Mouse (Mus musculus): ENCODE results near the gene Rnase1. TPM values are rescaled to one million over a fixed set of nuclear protein-coding genes. Genes with fewer than 3 reads are reported as not detected.

Gene Rnase1
- total RNA-seq, 2 experiments from 2014 or later: 0.52 to 0.53 TPM

DNA sequence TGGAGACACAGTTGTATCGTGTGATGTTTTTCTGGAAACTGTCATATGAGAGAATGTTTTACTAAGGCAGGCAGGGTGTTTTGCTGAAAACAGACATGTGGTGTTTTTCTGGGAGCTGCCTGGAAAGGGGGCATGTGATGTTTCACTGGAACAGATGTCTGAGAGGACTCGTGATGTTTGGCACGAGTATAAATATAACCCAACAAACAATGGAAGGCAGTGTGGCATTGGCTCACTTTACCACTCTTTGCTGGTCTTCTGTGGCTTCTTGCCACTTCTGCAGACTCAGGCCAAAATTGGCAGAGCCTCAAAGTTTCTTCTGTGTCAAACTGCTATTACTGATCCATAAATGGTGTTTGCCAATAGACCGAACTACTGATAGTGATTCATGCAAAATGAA, 3.3 kb downstream of the Rnase1 start:
- no peak for DNase-seq (ENCODE audit: low spot score)
- intact Hi-C loops (cut with DNase I): no loop called here

DNA sequence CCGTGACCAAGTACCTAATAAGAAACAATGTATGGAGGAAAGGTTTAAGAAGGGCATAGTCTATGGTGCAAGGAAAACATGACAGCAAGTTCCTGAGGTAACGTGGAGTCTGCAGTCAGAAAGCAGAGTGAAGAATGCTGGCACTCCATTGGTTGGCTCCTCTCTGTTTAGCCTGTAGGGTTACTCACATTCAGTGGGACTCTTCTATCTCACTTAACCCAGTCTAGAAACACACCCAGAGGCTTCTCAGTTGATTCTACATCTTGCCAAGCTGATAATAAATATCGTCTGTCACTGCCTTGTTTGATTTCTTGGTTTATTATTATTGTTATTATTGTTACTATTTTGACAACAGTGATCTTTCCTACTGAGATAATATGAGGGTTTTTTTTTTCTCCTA, 4.0 kb downstream of the Rnase1 start:
- DNase-seq (ENCODE audit: low spot score): no peak
- intact Hi-C loops (cut with DNase I): no loop called here

DNA sequence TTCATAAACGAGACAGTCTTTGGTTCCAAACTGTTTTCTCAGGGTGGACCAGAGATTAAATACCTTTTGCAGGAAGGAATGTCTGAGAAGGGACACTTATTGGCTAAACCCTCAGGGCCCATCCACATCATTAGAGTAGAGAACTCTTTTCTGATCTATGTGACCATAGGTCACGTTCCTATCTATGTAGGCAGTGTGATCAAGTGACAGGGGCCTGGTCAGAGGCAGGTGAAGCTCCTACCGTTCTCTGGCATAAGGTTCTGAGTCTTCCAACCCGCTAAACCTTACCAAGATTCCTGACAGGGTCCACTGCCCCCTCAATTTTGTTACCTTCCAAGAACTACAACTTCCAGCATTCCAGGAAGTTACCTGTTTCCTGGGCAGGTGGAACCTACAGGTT, 4.5 kb downstream of the Rnase1 start:
- DNase-seq (ENCODE audit: low spot score): no peak
- intact Hi-C loops (cut with DNase I): no loop called here

DNA sequence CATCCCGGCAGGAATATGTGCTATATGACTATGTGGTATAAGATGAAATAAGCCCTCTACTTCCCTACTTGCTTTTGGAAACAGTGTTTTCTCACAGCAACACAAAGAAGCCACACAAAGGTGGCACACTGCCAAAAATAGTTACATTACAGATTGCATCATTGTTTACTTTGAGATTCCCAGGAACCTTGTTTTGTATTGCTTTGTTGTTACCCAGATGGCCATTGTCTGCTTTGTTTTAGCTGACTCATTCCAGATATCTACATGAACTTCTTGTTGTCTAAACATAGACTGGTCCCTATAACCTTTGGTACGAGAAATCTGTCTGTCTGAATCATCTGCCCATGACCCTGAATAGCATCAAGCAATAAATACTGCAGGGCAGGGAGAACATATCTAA, 6.2 kb downstream of the Rnase1 start:
- no peak for DNase-seq (ENCODE audit: low spot score)
- intact Hi-C loops (cut with DNase I): no loop called here

DNA sequence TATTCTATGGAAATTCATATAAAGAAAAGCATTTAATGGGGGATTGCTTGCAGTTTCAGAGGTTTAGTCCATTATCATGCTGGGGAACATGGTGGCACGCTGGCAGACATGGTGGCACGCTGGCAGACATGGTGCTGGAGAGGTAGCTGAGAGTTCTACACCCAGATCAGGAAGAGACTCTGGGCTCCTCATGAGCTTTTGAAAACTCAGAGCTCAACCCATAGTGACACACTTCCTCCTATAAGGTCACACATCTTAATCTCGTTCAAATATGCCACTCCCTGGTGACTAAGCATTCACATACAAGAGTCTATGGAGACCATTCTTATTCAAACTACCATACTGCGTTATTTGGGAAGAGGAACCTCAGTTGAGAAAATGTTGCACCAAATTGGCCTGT, 14.2 kb downstream of the Rnase1 start:
- DNase-seq (ENCODE audit: low spot score): no peak
- intact Hi-C loops (cut with DNase I): no loop called here

DNA sequence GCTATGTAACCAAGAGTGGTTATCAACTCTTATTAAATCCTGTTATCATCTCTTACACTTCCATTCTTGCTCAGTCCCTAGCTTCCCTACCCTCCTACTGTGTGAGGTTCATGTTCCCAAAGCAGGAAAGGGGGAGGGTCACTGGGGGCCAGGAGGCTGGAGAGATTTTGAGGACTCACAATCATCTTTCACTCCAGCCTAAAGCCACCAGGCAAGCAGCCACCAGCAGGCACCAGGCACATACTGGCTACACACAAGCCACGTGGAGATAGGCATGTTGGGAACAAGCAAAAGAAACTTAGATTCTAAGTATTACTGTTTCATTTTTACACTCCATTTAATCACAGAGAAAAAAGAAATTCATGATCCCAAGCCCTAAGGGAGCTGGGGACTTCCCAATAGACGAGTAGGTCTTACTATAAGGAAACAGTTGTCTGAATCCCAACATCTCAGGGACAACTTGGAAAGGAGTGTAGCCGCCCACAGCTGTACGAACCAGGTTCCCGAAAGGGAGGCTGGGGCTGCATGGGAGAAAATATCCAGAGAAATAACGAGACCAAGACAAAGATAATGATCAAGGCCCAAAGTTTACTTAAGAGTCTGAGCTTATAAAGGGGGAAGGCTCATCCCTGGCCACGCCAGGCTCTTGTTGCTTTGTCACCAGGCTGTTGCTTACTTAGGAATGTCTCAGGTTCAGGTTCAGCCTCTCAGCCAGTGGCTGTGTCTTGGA, 15.3 kb downstream of the Rnase1 start:
- intact Hi-C loops (cut with DNase I): no loop called here
- no peak for DNase-seq (ENCODE audit: low spot score)

DNA sequence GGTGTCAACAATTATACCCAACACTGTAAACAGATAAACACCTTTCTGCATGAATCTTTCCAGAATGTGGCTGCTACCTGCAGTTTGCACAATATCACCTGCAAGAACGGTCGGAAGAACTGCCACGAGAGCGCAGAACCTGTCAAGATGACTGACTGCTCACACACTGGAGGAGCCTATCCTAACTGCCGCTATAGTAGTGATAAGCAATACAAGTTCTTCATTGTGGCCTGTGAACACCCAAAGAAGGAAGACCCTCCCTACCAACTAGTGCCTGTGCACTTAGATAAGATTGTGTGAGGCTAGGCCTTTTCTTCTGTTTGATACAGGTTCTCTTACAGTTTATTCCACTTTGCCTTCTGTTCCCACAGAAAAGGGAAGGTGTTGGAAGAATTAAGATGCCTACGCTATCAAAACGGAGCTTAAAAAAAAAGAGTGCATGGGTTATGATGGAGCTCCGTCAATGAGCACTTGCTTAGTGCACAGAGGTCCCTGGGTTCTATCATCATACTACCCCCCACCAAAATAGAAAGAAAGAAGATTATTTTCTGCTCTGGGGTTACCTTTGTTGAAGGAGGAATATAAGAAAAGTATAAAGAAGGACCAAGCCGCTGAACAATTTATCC, 16.2 kb downstream of the Rnase1 start:
- no peak for DNase-seq (ENCODE audit: low spot score)
- intact Hi-C loops (cut with DNase I): no loop called here

DNA sequence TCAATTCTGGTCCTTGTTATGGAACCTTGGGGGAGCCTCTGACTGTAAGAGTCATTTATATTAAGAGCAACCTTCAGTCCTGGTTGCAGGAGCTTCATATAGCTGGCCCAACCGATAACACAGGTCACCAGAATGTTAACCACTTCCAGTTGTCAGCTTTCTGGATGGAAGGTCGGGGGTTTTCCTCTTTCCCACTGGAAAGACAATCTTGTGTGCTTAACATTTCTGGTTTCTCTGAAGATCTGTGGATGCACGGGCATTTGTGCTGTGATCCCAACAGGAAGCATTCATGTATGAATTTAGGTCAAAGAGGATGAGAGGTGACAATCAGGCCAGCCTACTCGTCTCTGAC, 17.0 kb downstream of the Rnase1 start:
- intact Hi-C loops (cut with DNase I): no loop called here
- DNase-seq (ENCODE audit: low spot score): no peak

DNA sequence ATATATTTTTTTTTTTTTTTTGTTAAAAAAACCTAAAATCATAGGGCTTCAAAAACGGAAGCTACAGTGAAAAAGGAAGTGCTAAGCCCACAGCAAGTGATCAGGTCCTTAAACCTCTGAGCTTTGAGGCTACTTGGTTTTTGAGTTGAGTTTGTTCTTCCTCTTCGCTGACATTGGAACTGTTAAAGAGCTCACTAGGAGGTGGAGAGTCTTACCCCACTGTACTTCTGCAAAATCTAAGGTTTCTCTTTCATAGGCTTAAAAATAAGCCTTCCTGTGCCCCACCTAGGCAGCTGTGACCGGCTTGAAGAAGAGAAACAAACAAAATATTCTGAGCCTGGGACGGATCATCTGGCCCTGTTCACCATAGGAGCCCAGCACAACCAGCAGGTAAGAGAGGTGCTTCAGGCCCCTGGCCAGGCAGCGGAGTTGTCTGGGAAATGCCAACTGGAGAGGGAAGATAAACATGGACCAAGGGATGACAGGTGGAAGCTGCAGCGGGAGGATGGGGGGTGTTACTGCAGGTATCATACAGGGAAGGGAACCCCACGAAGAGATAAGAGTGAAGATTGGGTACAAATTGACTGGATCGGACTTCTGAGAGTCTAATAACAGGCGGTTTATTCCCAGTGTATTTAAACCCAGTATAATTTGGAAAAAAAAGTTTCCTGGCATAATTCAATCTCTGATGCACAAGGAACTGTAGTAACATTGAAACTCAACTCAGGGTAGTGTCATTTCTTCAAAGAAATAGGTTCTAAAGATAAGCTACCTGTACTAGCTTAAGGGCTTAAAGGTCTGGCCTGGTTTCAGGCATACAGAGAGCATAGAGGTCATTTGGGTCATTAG, 17.6 kb downstream of the Rnase1 start:
- intact Hi-C loops (cut with DNase I): no loop called here
- no peak for DNase-seq (ENCODE audit: low spot score)

DNA sequence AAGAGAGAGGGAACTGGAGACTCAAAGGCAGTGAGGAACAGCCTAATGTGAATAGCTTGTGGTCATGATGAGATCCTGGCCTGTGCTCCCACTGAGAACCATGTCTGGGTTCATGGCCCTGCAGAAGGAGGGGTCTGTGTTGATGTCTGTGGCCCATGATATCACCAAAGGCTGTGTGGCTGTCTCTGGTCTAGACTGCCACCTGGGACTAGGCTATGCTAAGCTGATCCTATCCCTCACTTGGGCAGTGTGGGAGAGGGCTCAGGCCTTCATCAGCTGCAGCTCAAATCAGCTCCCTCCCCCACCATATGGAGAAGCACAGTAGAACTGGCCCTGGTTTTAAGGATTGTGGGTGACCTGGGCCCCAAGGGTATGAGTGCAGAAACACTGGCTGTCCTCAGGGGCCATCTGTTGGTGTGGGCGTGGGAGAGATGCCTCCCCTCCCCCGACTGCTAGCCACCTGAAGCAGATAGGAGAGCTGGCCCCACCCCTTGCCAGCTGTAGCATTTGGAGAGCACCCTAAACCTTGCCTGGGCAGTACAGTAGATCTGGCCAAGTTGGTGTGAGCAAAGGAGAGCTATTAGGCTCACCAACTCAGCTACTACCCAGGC, 18.8 kb downstream of the Rnase1 start:
- intact Hi-C loops (cut with DNase I): no loop called here
- DNase-seq (ENCODE audit: low spot score): no peak

DNA sequence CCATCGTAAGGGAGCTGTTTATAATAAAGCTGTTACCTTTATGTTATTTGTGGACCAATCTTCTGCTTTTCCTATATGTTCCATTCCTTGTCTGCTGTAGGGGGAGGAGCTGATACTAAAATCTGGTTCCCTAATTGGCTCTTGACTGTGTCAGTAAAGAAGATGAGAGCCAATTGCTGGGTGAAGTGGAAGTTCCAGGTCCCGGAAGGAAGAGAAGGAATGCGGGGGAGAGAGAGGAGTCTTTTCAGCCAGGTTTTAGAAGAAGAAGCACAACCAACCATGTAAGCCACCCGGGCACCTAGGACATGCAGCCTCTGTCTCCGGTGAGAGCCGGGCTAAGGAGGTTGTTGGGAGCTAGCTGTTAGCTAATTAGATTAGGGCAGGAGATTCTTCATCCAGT, 20.9 kb downstream of the Rnase1 start:
- no peak for DNase-seq (ENCODE audit: low spot score)
- intact Hi-C loops (cut with DNase I): no loop called here

DNA sequence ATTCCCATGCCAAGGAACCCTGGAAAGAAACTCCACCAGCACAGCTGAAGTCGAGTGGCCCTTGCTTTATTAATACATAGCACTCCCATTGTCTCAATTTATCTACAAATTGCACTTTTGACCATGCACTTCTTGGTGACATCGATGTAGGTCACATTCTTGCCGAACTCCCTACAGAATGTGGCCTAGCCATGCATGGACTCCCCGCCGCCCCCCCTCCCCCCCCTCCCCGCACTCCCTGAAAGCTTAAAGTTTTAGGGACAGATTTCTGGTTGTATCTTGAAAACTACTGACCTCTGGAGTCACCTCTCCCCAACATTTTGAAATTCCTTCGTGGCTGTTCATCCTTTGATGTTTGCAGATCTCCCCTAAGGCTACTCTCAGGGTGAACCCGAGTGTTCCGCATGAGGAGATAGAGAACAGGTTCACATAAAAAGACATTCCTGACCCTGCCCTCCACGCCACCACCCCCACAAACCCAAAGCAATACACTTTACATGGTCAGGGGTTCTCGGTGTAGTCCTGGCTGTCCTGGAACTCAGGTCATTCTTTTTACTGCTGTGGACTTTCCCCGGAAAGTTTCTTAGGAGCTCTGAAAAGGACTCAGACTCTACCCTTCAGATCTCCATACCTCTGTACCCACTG, 32.5 kb downstream of the Rnase1 start, which contains the start of gene Eddm3b:
Gene Eddm3b, plus strand, starts transcription at position 511 of the 645 bp plus-strand sequence.
- no peak for DNase-seq (ENCODE audit: low spot score)
- intact Hi-C loops (cut with DNase I): no loop called here

DNA sequence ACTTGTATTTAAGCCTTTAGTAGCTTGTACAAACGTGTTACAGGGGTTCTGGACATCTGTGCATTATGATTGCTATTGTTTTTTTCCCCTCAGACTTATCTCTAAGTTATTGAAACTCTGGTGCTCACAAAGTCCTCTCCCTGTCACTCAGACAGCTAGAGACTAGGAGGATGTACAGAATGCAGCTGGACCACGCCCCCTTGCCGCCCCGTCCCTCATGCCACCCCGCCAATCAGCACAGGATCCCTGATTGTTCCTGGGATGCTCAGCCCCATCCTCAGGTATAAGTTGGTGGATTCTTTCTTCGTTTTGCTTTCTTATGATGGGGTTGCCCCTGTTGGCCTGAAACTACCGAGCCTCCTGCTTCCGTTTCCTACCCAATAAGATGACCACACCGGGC, 33.1 kb downstream of the Rnase1 start:
- DNase-seq (ENCODE audit: low spot score): no peak
- intact Hi-C loops (cut with DNase I): no loop called here

DNA sequence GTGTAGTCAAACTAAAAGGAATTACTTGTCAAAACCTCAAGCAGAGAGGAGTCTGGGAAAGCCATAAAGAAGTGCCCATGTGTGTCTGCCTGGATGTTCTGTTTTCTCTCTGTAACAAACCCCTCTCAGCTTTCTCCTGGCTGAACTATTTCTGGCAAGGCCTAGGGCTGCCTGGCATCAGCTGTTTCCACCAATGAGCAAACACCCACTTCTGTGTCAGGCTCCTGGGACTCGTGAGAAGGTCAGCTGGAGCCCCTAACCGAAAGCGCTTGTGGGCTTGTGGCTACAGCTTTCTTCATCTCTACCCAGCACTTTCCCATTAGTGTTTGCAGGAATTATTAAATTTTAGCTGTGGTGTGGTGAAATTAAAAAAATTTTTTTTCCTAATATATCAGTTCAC, 34.6 kb downstream of the Rnase1 start:
- intact Hi-C loops (cut with DNase I): no loop called here
- no peak for DNase-seq (ENCODE audit: low spot score)

DNA sequence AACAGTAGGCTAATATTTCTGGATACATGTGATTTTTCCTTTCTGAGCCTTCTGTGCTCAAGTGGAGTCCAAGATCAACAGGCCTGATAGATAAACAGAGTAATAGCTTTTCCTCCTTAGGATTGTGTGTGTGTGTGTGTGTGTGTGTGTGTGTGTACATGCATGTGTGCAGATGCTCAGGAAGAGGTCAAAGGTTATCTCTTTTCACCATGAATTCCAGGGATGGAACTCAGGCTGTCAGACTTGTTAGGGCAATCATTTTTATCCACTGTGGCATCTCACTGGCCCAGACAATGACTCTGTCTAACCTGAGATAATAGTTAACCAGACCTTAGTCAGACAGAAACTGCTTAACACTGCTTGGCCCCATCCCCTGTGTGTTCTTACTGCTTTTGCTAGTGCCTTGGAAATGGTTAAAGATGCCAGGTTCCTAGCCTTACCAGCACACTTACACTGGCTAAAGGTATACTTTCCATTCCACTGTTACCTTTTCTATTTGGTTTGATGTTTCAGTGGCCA, 40.1 kb downstream of the Rnase1 start:
- intact Hi-C loops (cut with DNase I): no loop called here
- no peak for DNase-seq (ENCODE audit: low spot score)

DNA sequence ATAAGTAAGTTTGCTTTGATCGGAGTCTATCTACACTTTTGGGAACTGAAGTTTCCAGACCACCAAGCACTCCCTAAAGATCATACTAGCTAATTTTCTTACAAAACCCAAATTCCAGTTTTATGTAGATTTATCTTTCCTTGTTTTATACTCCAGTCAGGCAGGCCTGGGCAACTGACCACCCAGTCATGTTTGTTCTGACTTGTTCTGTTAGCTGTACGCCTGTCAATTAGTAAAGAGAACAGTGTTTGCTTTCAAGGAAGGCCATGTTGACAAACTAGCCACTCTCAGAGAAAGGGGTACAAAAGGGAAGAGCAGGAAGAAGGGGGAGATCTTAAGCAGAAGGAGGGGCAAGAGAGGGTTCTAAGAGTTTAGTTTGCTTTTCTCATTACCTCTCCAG, 42.2 kb downstream of the Rnase1 start:
- no peak for DNase-seq (ENCODE audit: low spot score)
- intact Hi-C loops (cut with DNase I): loop anchor here (5.0 kb wide), 2 partner anchors 138 to 378 kb away; no protein-coding TSS in a partner anchor

DNA sequence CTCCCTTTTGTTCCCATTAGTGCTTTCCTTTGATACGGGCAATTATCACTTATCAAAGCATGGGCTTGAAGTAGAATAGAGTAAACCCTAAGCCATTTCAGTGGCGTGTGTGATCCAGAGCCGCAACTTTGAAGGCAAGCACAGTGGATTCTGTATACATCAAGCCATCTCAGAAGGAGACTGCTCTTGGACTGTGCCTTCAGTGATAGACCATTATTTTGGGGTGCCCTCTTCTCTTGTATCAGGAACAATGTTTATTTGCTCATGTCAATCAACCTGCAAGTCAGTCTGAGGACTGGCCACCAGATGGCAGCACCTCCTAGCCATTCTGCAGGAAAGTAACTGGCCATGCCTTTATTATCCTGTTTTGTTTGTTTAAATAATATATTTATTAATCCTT, 43.4 kb downstream of the Rnase1 start:
- no peak for DNase-seq (ENCODE audit: low spot score)
- intact Hi-C loops (cut with DNase I): loop anchor here (2.0 to 5.0 kb wide), 5 partner anchors 70 to 379 kb away; no protein-coding TSS in a partner anchor

DNA sequence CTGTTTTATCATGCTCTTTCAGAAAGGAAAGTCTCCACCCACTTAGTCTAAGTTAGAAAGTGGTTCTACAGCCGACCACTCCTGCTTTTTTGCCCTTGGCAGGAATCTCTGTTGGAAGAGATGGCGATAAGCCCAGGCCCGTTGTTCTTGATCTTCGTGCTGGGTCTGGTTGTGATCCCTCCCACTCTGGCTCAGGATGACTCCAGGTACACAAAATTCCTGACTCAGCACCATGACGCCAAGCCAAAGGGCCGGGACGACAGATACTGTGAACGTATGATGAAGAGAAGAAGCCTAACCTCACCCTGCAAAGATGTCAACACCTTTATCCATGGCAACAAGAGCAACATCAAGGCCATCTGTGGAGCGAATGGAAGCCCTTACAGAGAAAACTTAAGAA, 45.3 kb downstream of the Rnase1 start:
- intact Hi-C loops (cut with DNase I): loop anchor here (5.0 kb wide), 2 partner anchors 141 to 381 kb away; no protein-coding TSS in a partner anchor

DNA sequence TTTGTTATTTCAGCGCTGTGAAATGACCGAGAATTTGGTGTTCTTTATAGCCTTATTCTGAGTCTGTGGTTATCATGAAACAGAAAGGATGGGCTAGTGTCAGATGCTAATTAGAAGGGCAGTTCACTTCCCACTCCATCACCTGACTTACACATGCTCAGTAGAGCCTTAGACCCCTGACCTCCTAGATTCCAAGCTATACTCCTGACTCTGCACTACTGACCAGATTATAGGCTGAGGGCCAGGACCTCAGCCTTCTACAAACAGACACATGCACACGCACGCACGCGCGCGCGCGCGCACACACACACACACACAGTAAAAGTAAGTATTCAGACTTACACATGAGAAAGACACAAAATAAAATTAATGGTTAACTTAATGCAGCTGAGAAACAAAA, 47.7 kb downstream of the Rnase1 start:
- intact Hi-C loops (cut with DNase I): loop anchor here (2.0 to 5.0 kb wide), 2 partner anchors 72 to 298 kb away; no protein-coding TSS in a partner anchor

More for the DNA sequence above, 45.3 kb downstream of the Rnase1 start:
- DNase-seq (ENCODE audit: low spot score): no peak

More for the DNA sequence above, 47.7 kb downstream of the Rnase1 start:
- DNase-seq (ENCODE audit: low spot score): no peak

Measured in heart, postnatal 25 days (tissue).